Mouse (Mus musculus) NIH3T3 (cell line): ENCODE measurements around the gene Slc43a1.

Experiments
- DNase-seq: peaks from one replicate; pipeline ENCODE4 v3.0.0-alpha.2; 2012; ENCODE audit warnings: low read depth

Slc43a1 gene

GRCm38 (mm10) chr2:84868521-84868943 lies 29.9 kb downstream of the Slc43a1 start:
- DNase-seq: peak; percentile 77

GRCm38 (mm10) chr2:84868977-84869376 lies 30.3 kb downstream of the Slc43a1 start:
- DNase-seq: no peak

- peak; percentile 44 for DNase-seq
These were observed 32.0 kb downstream of the Slc43a1 start for GRCm38 (mm10) chr2:84870623-84871160.

- DNase-seq: no peak
These were observed 33.6 kb downstream of the Slc43a1 start for GRCm38 (mm10) chr2:84872105-84872716.

- no peak for DNase-seq
These were observed 37.2 kb downstream of the Slc43a1 start for GRCm38 (mm10) chr2:84875842-84876241.

GRCm38 (mm10) chr2:84880590-84880989 lies 41.9 kb downstream of the Slc43a1 start:
- no peak for DNase-seq

GRCm38 (mm10) chr2:84882606-84883005 lies 44.0 kb downstream of the Slc43a1 start:
- no peak for DNase-seq

GRCm38 (mm10) chr2:84883084-84883483 lies 44.4 kb downstream of the Slc43a1 start:
- no peak for DNase-seq

- DNase-seq: no peak
These were observed 44.9 kb downstream of the Slc43a1 start for GRCm38 (mm10) chr2:84883530-84883929.

GRCm38 (mm10) chr2:84883942-84884341 lies 45.3 kb downstream of the Slc43a1 start:
- DNase-seq: no peak

- DNase-seq: no peak
These were observed 46.0 kb downstream of the Slc43a1 start for GRCm38 (mm10) chr2:84884611-84885010.

GRCm38 (mm10) chr2:84885084-84886055 lies 46.7 kb downstream of the Slc43a1 start:
- DNase-seq: no peak

- DNase-seq: no peak
These were observed 47.6 kb downstream of the Slc43a1 start, which contains the start of gene Rtn4rl2 for GRCm38 (mm10) chr2:84886234-84886731. TSS of gene Rtn4rl2 (minus strand) at chr2:84886710.

GRCm38 (mm10) chr2:84886821-84887281 lies 48.2 kb downstream of the Slc43a1 start:
- DNase-seq: no peak

GRCm38 (mm10) chr2:84887411-84888271 lies 49.0 kb downstream of the Slc43a1 start:
- peak; percentile 58 for DNase-seq

GRCm38 (mm10) chr2:84888657-84889315 lies 50.1 kb downstream of the Slc43a1 start:
- peak; percentile 94 for DNase-seq

GRCm38 (mm10) chr2:84889316-84890044 lies 50.8 kb downstream of the Slc43a1 start:
- DNase-seq: no peak

GRCm38 (mm10) chr2:84890045-84890340 lies 51.3 kb downstream of the Slc43a1 start:
- DNase-seq: peak; percentile 89

GRCm38 (mm10) chr2:84893359-84893758 lies 54.7 kb downstream of the Slc43a1 start:
- DNase-seq: no peak

- DNase-seq: no peak
These were observed 57.0 kb downstream of the Slc43a1 start for GRCm38 (mm10) chr2:84895495-84896198.
